Mouse (Mus musculus) limb, embryonic 15.5 days (tissue): Measurements from ENCODE around the gene Them7. TPM values are rescaled to one million over a fixed set of nuclear protein-coding genes. Genes with fewer than 3 reads are reported as not detected.

ENCODE experiments used
- ATAC-seq: fragments of 200-750 bp; cut with Nextera tagmentation; 2 replicates; pipeline ENCODE4 v1.8.0; 2017; ENCODE audit warnings: low read depth, moderate TSS enrichment; ENCODE audit not compliant: insufficient number of reproducible peaks, low FRiP score, low TSS enrichment
- H3K27ac ChIP-seq: fragments of 300-500 bp; sonication (generic); 2 replicates; pipeline ENCODE4 v1.5.1; 2015; ENCODE audit warnings: moderate library complexity, mild to moderate bottlenecking, inconsistent platforms
- H3K27me3 ChIP-seq: fragments of 300-500 bp; sonication (generic); 2 replicates; pipeline ENCODE4 v1.6.1; 2015; ENCODE audit warnings: inconsistent platforms
- H3K36me3 ChIP-seq: fragments of 300-500 bp; sonication (generic); 2 replicates; pipeline ENCODE4 v1.6.1; 2015; ENCODE audit warnings: inconsistent platforms
- H3K4me1 ChIP-seq: fragments of 300-500 bp; sonication (generic); 2 replicates; pipeline ENCODE4 v1.6.1; 2015; ENCODE audit warnings: inconsistent platforms
- H3K4me2 ChIP-seq: fragments of 300-500 bp; sonication (generic); 2 replicates; pipeline ENCODE4 v1.6.1; 2015; ENCODE audit warnings: mild to moderate bottlenecking, inconsistent platforms
- H3K4me3 ChIP-seq: fragments of 300-500 bp; sonication (generic); 2 replicates; pipeline ENCODE4 v1.5.1; 2015; ENCODE audit warnings: mild to moderate bottlenecking, inconsistent platforms
- H3K9ac ChIP-seq: fragments of 300-500 bp; sonication (generic); 2 replicates; pipeline ENCODE4 v1.6.1; 2015; ENCODE audit warnings: inconsistent platforms
- H3K9me3 ChIP-seq: fragments of 300-500 bp; sonication (generic); 2 replicates; pipeline ENCODE4 v1.6.1; 2016; ENCODE audit warnings: inconsistent platforms
- WGBS: fragments of 180-500 bp; shearing (Covaris S2); methylation state at CpG from one replicate; pipeline ENCODE4 v1.1.7; 2015; 5-methylcytosine and 5-hydroxymethylcytosine counted together
- polyA plus RNA-seq: library from polyadenylated mRNA; unstranded; fragments of >200 nt; fragmentation: Nextera tagmentation; extraction: Ambion mirVana; gene quantifications from 2 replicates; pipeline ENCODE4 v1.2.1, GENCODE M21; 2015

Gene Them7
- polyA plus RNA-seq, 1 experiment from 2014 or later = 0.42 TPM

DNA sequence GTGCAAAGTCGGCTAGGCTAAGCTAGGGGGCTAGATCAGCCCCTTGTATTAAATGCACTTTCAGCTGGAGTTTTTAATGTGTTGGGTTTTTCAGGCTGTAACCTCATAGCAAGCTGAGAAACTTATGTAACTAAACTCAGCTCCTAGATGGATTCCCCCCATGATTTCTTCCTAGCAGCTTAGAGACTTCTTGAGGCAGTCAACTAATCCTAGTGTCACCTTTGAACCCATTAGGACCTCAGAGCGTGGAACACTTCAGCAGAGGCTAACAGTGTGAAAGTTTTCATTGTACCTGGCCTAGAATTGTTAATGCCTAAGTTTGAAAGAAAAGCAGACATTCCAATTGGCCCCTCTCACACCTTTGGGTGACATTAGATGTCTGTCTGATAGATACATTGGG is 13.7 kb downstream of the Them7 start:
- Histone ChIP-seq H3K9me3 (no peaks in the 10 kb centered on the region), H3K36me3 (no peaks in the 10 kb centered on the region), H3K27ac (no peak overlapping the region), H3K27me3 (0 out of 2 replicates have a peak, but pooled peaks cover 6% of the 10 kb centered on the region), H3K4me3 (no peak overlapping the region), H3K9ac (no peak overlapping the region), H3K4me1 (peaks cover 7% of the 10 kb centered on the region; the same call in 1 of the 2 replicates), H3K4me2 (no peak overlapping the region)
- WGBS = 72% methylated on average over 2 of the region's 2 CpGs
- no peak for ATAC-seq

DNA sequence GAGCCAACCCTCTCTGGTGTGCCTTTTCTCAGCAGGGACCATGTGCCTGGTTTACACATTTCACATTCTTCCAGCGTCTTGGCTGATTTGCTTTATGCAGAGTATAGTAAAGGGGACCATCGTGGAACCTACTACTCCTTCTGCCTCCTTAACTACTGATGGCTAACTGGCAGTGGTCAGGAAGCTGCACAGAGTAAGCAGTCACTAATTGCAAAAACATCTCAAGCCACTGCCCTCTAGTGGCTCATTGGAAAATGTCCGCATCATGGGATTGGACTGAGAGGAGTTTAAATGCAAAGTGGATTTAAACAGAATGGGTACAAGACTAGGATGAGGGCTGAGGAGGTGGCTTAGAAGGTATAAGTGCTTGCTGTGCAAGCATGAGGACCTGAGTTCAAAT is 14.7 kb downstream of the Them7 start:
- no peaks in the 10 kb centered on the region for H3K9me3 ChIP-seq
- no peak overlapping the region for H3K4me3 ChIP-seq
- H3K27ac ChIP-seq = no peak overlapping the region
- WGBS = 16% methylated on average over 3 of the region's 3 CpGs
- H3K36me3 ChIP-seq = no peaks in the 10 kb centered on the region
- 0 out of 2 replicates have a peak, but pooled peaks cover 6% of the 10 kb centered on the region for H3K27me3 ChIP-seq
- H3K4me2 ChIP-seq = no peak overlapping the region
- no peak for ATAC-seq
- H3K4me1 ChIP-seq = peaks cover 5% of the 10 kb centered on the region; the same call in 1 of the 2 replicates
- no peak overlapping the region for H3K9ac ChIP-seq

DNA sequence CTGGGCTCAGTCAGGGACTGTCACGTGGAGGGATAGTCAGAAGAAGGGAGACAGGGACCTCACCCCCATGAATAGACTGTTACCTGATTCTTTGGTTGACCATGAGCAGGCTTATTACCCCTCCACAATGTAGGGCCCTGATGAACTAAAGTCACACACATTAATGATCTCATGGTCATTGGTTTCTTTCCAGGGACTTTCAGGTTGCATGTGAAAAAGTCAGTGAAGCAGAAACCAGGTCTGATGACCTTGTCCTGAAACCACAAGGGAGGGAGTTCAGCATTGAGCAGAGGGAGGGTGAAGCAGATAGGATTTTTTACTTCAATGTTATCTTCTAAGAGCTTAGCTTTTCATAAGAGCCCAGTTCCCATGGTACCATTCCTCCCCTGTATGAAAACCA is 16.5 kb downstream of the Them7 start:
- 64% methylated on average over 1 of the region's 1 CpGs for WGBS
- Histone ChIP-seq H3K9me3 (no peaks in the 10 kb centered on the region), H3K27me3 (0 out of 2 replicates have a peak, but pooled peaks cover 6% of the 10 kb centered on the region), H3K4me1 (no peaks in the 10 kb centered on the region), H3K4me3 (no peak overlapping the region), H3K36me3 (no peaks in the 10 kb centered on the region), H3K9ac (no peak overlapping the region), H3K4me2 (no peak overlapping the region), H3K27ac (no peak overlapping the region)
- no peak for ATAC-seq

DNA sequence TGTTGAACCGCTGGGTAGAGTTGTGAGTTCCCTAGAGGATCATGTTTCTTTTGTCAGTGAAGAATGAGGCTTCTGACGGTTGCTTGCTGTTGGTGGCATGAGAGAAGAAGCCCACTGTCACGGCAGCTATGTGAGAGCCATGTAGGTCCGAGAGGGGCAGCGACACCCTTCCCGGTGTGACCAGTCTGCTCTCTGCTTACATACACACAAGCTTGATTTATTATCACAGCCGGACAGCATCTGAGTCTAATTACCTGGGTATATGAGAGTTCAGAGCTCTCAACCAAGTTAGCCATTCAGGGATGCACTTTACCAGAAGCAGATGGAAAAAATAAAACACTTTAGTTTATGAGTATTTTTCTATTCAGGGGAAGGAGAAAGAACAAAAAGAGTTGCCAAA is 18.8 kb downstream of the Them7 start:
- H3K9me3 ChIP-seq = no peaks in the 10 kb centered on the region
- no peak overlapping the region for H3K4me2 ChIP-seq
- H3K4me3 ChIP-seq = no peak overlapping the region
- no peaks in the 10 kb centered on the region for H3K36me3 ChIP-seq
- ATAC-seq = no peak
- 11% methylated on average over 7 of the region's 7 CpGs for WGBS
- no peaks in the 10 kb centered on the region for H3K4me1 ChIP-seq
- H3K9ac ChIP-seq = no peak overlapping the region
- H3K27me3 ChIP-seq = no peaks in the 10 kb centered on the region
- H3K27ac ChIP-seq = no peak overlapping the region

DNA sequence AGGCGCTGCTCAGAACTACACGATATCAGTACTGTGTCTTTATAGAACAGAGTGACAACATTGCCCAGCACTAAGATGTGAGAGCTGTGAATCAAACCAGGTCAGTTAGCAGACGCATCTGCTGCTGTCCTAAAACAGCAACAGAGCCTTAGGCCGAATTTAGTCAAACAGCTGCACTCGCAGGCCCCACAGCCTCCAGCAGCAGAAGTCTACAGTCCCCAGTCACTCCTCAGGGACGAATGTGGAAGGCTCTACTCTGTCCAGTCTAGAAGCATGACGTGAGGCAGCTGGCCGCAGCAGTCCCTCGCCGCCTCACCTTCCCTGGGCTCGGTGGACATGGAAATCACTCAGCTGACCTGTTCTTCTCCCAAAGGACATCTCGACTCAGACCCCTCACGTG is 20.6 kb downstream of the Them7 start:
- Histone ChIP-seq H3K4me3 (no peak overlapping the region), H3K4me2 (no peak overlapping the region), H3K36me3 (no peaks in the 10 kb centered on the region), H3K27ac (no peak overlapping the region), H3K4me1 (no peaks in the 10 kb centered on the region), H3K27me3 (no peaks in the 10 kb centered on the region), H3K9me3 (no peaks in the 10 kb centered on the region), H3K9ac (no peak overlapping the region)
- no peak for ATAC-seq
- 55% methylated on average over 13 of the region's 13 CpGs for WGBS

DNA sequence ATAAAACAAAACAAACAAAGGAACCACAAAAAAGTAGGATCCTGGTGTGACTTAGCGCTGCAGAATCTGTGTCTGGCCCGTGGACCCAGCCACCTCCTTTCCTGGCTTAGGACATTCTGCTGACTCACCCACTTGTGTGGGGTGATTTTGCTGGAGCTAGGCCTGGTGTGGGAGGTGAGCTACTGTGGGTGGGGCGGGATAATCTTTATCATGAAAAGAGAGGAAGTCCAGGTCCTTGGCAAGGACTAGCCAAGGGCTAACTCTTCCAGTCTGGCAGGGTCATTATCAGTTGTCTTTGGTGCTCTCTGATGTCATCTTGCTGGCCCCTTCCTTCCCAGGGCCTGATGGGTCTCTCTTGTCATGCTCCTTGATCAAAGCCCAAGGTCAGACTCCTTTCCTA is 27.9 kb downstream of the Them7 start:
- no peaks in the 10 kb centered on the region for H3K27me3 ChIP-seq
- WGBS = 75% methylated on average over 3 of the region's 3 CpGs

DNA sequence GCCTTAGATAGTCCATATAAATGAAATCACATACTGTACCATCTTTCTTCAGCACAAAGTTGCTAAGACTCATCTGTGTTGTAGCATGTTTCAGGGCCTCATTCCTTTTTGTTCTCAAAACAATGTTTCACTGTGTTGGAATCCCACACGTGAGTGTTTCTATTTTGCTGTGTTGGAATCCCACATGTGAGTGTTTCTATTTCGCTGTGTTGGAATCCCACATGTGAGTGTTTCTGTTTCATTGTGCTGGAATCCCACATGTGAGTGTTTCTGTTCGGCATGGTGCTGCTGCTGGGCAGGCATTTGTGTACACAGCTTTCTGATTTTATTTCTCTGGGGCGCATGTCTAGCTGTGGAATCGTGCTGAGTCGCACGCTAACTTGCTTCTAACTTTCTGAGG is 28.7 kb downstream of the Them7 start:
- no peak overlapping the region for H3K4me2 ChIP-seq
- H3K36me3 ChIP-seq = no peaks in the 10 kb centered on the region
- no peak overlapping the region for H3K9ac ChIP-seq
- WGBS = 56% methylated on average over 7 of the region's 7 CpGs
- H3K27me3 ChIP-seq = no peaks in the 10 kb centered on the region
- H3K9me3 ChIP-seq = no peaks in the 10 kb centered on the region
- peak; percentile 88; the same call in 1 of the 2 replicates for ATAC-seq
- H3K27ac ChIP-seq = no peak overlapping the region
- H3K4me1 ChIP-seq = no peaks in the 10 kb centered on the region
- no peak overlapping the region for H3K4me3 ChIP-seq

More for the DNA sequence above, 27.9 kb downstream of the Them7 start:
- Histone ChIP-seq H3K9me3 (no peaks in the 10 kb centered on the region), H3K4me3 (no peak overlapping the region), H3K36me3 (no peaks in the 10 kb centered on the region), H3K9ac (no peak overlapping the region), H3K4me2 (no peak overlapping the region), H3K27ac (no peak overlapping the region), H3K4me1 (no peaks in the 10 kb centered on the region)
- ATAC-seq = no peak

DNA sequence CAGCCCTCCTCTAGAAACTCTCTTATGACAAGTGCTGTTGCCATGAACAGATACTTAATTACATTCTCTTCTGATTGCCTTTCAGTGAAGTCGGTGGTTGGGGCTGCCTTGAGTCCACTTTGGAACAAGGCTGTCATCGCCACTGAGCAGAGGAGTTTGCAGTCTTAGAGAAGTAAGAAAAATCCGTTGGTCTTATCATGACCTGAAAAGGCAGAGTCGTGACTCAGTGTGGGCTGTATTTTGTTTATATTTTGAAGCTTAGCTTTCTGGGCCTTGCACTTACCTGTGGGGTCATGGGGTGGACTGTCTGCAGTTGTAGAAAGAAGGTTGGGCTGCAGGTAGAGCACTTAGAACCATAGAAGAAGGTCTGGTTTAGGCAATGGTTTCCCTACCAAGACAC is 31.3 kb downstream of the Them7 start:
- no peaks in the 10 kb centered on the region for H3K9me3 ChIP-seq
- no peak overlapping the region for H3K27ac ChIP-seq
- H3K27me3 ChIP-seq = no peaks in the 10 kb centered on the region
- no peaks in the 10 kb centered on the region for H3K36me3 ChIP-seq
- WGBS = 64% methylated on average over 4 of the region's 4 CpGs
- H3K4me3 ChIP-seq = no peak overlapping the region
- no peaks in the 10 kb centered on the region for H3K4me1 ChIP-seq
- no peak overlapping the region for H3K4me2 ChIP-seq
- no peak overlapping the region for H3K9ac ChIP-seq
- no peak for ATAC-seq

DNA sequence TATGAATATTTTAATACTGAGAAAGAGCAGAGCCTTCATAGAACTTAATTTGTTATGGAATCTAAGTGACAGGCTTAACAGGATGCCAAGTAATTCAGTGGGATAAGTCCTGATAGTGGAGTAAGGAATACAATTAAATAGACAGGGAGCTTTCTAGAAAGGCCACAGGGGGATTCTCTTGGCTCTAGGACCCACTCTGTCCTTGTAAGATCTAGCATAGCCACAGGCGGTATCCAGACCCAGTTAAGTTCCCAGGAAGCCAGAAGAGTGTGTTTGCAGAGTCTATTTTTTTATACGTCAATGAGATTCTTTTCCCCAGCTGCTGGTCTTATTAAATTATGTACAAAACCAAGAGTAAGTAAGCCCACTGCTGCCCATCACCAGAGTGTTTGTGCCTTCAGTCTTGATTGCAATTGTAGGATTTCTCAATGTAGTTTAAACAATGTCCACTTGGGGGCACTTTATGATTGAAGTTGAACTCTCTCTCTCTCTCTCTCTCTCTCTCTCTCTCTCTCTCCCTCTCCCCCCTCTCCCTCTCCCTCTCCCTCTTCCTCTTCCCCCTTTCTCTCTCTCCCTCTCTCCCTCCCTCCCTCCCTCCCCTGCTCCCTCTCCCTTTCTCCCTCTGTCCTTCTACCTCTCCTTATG is 32.4 kb downstream of the Them7 start:
- Histone ChIP-seq H3K9me3 (no peaks in the 10 kb centered on the region), H3K36me3 (no peaks in the 10 kb centered on the region), H3K27me3 (no peaks in the 10 kb centered on the region), H3K4me3 (no peak overlapping the region), H3K27ac (no peak overlapping the region), H3K4me1 (no peaks in the 10 kb centered on the region), H3K4me2 (no peak overlapping the region), H3K9ac (no peak overlapping the region)
- 62% methylated on average over 2 of the region's 2 CpGs for WGBS
- no peak for ATAC-seq

DNA sequence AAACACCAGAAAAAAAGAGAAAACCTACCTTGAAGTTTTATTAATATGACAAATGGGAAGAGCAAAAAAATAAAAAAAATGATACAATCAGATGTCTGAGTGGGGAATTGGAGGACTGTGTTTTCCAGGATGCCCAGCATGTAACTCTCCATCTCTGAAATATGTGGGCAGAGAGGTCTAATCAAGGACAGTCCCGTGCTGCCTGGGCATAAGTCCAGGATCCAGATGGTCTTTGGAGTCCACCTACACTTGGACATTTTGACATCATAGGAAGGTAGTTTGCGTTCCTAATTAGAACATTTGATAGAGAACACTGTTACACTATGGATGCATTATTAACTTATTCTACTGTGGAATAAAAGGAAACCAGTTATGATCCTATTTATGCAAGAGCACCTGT is 33.3 kb downstream of the Them7 start:
- Histone ChIP-seq H3K27me3 (no peaks in the 10 kb centered on the region), H3K9ac (no peak overlapping the region), H3K4me1 (no peaks in the 10 kb centered on the region), H3K27ac (no peak overlapping the region), H3K9me3 (no peaks in the 10 kb centered on the region), H3K4me2 (no peak overlapping the region), H3K4me3 (no peak overlapping the region), H3K36me3 (no peaks in the 10 kb centered on the region)
- no peak for ATAC-seq
- 62% methylated on average over 2 of the region's 2 CpGs for WGBS

DNA sequence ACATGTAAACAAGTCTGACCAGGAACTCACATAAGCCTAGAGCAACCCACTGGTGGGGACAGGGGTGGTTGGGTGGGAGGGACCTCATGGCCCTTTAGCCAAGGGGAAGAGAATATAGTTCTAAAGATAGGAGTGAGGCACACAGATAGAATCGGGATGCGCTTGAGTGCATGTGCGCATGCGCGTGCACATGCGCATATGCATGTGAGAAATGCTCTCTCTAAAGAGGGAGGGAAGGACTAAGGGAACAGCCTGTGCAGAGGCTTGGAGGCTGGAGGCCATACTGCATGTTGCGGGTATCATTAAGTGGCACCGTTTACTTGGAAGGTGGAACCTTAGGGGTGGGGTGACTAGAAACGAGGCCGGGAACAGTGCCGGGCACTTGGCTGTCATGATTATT is 37.2 kb downstream of the Them7 start:
- Histone ChIP-seq H3K27ac (no peak overlapping the region), H3K9me3 (no peaks in the 10 kb centered on the region), H3K27me3 (no peaks in the 10 kb centered on the region), H3K4me3 (no peak overlapping the region), H3K9ac (no peak overlapping the region), H3K36me3 (no peaks in the 10 kb centered on the region), H3K4me1 (0 out of 2 replicates have a peak, but pooled peaks cover 2% of the 10 kb centered on the region), H3K4me2 (no peak overlapping the region)
- no peak for ATAC-seq
- 85% methylated on average over 11 of the region's 11 CpGs for WGBS

DNA sequence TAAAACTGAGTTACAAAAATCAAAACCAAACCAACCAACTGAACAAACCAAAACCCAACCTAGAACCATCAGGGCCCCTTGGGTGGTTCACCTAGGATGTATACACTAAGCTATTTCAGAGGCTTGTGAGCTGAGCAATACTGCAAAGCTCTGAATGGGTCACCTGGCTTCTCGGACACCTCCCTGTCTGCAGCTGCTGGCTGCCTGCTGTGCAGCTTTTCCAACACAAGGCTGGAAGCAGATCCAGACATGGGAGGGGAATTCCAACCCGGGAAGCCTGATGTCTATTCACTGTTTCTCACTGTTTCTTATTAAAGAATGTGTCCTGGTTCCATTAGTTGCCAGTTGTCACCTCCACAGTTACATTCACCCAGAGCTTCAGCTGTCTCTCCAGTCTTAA is 39.1 kb downstream of the Them7 start:
- Histone ChIP-seq H3K4me2 (no peak overlapping the region), H3K36me3 (no peaks in the 10 kb centered on the region), H3K9ac (no peak overlapping the region), H3K4me1 (0 out of 2 replicates have a peak, but pooled peaks cover 2% of the 10 kb centered on the region), H3K4me3 (no peak overlapping the region), H3K27ac (no peak overlapping the region), H3K27me3 (no peaks in the 10 kb centered on the region), H3K9me3 (no peaks in the 10 kb centered on the region)
- no peak for ATAC-seq
- 14% methylated on average over 2 of the region's 2 CpGs for WGBS
